Mouse (Mus musculus) layer of hippocampus, postnatal 25 days (tissue): ENCODE measurements around the gene Uhrf1bp1. TPM values are rescaled to one million over a fixed set of nuclear protein-coding genes. Genes with fewer than 3 reads are reported as not detected.
"Not testable (repeated sequence)": the region's sequence is repeated elsewhere in the genome, so short reads cannot be mapped to it uniquely, and the experiment has no call there.

Source experiments
- DNase-seq, 2 experiments: peaks; one replicate each; pipeline ENCODE4 v3.0.0; 2022; ENCODE audit warnings: mixed read lengths in 2 of 2, low spot score in 1 of 2; ENCODE audit errors: extremely low spot score in 1 of 2
- total RNA-seq, 2 experiments: library from RNA; stranded (reverse); gene quantifications; 2 replicates each; pipeline ENCODE4 v1.2.3; 2021

Uhrf1bp1 gene
- total RNA-seq, 2 experiments from 2014 or later: 16.3 to 16.5 TPM

DNA sequence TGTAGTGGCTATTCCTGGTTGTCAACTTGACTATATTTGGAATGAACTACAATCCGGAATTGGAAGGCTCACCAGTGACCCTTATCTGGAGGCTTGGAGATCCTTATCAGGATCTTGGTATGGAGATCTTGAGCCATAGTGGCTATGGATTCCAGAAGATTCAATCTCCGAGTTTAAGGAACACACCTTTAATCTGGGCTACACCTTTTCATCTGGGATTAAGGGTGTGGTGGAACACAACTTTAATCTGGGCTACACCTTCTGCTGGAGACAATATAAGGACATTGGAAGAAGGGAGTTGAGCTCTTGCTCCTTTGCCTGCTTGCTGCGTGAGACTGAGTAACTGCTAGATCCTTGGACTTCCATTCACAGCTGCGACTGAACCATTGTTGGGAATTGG, 18.4 kb upstream of the Uhrf1bp1 start, which contains the start of gene Snrpc:
TSS of gene Snrpc (plus strand) at position 301 of the 400 bp plus-strand sequence.
- not testable (repeated sequence) for DNase-seq

DNA sequence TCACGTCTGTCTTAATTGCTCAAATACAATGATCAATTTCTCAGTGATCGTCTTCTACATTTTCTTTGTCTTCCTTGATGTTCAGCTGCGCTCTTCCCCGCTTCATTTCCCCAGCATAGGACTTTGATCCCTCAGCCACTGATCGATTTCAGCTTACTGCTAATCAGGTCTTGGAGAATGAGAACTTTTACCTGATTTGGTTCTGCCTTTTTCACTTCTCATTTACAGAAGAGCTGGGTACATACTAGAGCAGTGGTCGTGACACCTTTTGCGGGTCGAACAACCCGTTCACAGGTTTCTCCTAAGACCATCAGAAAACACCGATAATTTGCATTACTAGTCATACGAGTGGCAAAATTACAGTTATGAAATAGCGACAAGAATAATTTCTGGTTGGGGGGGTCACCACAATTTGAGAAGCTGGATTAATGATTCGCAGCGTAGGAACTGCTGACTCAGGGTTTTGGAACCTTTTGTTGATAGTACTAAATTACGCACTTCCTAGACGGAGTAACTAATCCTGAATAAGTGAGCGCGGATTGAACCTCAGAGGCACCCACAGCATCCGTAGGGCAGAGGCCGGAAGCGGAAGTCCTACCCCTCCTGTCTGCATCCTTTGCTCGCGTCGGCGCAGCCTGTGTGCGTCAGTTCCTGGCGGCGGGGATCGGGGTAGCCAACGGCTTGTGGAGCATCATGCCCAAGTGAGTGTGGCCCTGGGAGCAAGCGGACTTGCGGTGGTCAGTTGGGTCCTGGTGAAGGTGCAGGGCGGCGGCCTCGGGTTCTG, 16.6 kb upstream of the Uhrf1bp1 start:
- peak; percentile 90 to 92 for DNase-seq

DNA sequence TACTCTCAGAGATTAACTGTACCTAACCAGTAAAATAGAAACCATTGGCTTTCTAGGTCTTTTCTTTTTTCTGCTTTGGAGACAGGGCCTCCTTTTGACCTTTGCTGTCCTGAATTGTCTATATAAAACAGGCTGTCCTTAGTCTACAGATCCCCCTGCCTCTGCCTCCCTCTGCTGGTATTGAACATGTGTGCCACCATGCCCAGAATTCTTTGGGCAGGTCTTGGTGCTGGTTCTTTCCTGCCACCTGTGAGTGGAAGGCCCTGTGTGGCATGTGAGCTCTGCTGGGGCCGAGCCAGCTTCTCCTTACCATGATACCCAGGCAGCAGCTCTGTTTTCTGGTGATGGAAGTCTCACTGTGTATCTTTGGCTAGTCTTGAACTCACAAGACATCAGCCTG, 7.9 kb upstream of the Uhrf1bp1 start:
- DNase-seq: no peak

DNA sequence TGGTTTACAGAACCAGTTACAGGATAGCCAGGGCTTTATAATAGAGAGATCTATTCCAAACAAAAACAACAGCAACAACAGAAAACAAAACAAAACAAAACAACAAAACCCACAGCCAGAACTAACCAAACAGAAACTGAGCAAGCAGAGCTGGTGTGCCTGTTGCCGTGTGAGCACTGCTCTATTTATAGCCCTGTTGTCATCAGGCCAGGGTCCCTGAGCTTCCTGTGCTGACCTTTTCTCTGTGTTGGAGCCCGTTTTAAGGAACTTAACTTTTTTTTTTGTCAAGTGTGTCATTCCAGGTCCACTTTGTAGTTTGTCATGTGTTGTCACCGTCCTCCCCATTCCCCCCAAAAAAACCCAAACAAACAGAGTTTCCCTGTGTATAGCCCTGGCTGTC, 5.2 kb upstream of the Uhrf1bp1 start:
- DNase-seq: no peak

DNA sequence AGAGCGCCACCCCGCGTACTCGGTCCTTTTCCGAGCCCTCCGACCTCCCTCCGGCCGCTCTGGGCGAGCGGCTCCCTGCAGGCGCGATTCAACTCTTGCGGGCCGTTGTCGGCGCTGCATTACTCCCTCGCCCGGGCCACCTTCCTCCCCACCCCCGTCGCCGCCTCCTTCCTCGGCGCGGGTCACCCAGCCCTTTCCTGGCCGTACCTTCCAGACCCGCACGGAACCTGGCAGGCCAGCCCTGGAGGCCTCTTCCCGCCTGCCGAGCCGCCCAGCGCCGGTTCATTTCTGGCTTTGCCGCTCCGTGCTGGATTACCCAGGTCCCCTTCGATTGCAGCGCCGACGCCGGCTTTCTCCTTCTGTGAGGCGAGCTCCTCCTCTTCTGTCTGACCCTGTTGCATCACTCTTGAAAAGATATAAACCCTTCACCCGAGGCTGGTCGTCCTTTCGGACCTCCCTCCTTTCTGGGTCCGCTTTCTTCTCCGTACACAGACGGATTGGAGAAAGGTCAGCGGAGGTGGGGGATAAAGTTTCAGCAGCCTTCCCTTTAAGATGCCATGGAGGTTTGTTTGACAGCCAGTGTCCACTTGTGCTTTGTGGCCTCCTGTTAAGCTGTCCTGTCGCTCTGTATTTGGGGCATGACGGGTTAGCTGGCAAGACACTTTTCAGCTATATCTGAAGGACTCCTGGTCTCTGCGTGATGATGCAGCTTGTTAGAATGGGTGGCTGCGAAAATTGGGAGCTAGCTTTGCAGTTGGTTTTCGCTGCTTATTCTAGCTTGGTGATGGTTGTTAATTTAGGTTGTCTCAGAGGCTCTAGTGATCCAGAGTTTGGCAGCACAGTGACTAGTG, 782 bp downstream of the Uhrf1bp1 start:
- peak in 1 of 2 experiments; percentile 36 for DNase-seq

DNA sequence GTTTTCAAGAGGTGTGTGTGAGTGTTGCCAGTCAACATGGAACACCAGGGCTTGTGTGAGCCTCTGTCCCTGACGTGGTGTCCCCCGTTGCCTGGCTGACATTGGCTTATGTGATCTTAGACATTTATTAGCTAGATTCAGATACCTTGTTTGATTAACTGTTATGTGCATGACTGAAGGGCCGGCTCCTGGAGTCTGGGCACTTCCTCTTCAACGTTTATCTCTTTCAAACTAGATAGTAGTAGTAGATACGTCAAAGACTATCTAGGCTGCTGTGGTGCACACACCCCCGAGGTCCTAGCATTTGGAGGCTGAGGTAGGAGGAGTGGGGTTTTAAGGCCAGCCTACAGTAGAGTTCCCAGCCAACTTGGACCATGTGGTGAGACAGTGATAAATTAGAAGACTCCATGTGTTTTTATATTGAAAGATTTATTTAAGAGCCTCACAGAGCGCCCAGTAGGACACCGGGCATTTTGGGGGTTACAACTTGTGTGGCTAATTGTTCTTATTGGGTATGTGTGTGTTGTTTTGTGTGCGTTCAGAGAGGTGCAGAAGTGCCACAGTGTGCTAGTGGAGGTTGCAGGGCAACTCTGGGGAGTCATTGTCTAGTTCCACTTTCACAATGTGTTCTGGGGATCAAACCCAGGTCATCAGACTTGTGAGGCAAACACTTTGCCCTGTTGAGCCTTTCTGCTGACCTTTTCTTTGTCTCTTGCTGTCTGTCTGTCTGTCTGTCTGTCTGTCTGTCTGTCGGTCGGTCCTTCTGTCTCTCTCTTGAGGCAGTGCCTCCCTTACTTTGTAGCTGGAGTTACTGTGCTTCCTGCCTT, 1.6 kb downstream of the Uhrf1bp1 start:
- DNase-seq: no peak

DNA sequence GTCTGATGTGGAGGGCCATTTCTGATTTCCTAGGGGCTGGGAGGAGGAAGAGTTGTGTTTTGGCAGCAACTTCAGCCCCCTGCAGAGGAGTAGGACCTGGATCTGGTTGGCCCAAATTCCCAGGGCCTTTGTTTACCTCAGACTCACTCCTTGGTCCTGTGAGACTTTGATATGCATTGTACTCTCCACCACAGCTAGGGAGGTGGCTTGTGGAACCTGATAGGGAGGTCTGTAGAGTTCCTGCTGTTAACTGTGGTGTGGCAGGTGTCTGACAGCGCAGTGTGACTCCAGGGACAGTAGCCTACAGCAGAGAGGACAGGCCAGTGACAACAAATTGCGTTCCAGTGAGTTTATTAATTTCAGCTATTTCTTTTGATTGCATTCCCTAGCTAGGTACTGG, 2.9 kb downstream of the Uhrf1bp1 start:
- no peak for DNase-seq

DNA sequence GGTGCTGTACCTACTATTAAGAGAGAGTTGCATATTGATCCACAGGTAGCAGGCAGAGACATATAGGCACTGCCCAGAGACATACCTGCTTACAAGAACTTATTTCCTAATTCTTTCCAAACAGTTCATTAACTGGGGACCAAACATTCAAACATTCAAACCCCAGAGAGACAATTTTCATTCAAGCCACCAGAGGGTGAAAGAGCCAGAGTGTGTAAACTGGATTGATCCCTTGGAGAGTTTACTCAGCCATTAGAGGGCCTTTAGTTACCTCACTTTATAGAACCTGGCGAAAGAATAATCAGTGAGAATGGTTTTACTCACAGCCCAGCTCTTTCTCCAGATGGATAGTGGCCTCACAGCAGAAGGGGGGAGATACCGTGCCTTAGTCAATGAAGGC, 9.2 kb downstream of the Uhrf1bp1 start:
- no peak for DNase-seq

DNA sequence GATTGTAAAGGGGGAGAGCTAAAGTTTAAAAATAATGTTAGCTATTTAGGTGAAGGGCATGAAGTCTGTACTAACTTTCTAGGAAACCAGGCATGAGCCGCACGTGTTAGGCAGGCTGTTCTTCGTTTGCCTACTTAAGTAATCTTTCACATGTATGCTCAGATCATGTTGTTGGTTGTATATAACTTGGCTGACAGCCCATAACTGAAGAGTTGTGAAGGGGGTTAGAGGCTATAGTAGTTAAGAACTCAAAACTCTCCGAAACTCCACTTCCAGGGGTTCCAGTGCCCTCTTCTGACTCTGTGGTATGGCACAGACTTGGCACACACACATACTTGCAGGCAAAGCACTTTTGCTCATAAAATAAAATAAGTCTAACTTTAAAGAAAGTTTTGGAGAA, 10.5 kb downstream of the Uhrf1bp1 start:
- no peak for DNase-seq

DNA sequence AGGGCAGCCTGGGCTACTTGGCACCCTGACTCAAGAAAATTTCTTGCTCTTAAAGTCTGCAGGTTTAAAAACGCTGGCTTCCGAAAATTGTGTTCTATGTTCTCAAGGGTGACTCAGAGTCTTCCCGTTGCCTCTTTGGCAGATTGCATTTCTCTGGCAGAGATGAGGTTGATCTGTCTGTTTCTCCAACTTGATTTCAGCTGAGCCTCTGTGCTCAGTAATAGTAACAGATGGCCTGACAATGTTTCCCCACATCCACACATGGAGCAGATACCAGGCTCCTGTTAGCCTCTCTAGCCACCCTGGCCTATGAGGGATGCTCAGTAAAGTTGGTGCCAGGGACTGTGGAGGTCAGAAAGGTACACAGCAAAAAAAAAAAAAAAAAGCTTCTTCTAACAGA, 15.6 kb downstream of the Uhrf1bp1 start:
- DNase-seq: peak in 1 of 2 experiments; percentile 18

DNA sequence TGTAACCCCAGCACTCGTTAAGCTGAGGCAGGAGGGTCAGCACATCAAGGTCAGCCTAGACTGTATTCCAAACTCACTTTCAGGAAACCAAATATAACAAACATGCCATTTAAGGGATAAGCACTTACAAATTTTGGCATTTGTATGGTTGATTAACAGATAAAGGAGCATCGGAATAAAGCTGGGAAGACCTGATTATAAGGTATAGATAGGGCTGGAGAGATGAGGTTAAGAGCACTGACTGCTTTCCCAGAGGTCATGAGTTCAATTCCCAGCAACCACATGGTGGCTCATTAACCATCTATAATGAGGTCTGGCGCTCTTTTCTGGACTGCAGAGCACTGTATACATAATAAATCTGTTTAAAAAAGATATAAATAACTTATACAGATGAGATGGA, 17.3 kb downstream of the Uhrf1bp1 start:
- DNase-seq: no peak

DNA sequence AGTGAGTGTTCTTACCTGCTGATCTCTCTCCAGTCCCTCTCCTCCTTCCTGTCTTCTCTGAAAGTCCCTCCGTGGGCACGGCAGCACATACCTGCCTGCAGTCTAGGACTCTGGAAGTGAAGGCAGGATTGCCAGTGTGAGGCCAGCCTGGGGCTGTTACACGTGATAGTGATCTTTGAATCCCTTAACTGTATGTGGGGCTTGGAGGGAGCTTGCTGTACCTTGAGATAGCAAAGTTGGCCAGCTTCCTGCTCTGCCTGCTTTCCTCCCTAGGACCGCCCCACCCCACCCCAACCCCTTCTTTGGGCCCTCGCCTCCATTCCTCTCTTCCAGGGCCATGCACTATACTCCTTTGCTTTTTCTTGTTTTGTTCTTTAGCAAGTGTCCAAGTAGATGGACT, 18.3 kb downstream of the Uhrf1bp1 start:
- DNase-seq: no peak

DNA sequence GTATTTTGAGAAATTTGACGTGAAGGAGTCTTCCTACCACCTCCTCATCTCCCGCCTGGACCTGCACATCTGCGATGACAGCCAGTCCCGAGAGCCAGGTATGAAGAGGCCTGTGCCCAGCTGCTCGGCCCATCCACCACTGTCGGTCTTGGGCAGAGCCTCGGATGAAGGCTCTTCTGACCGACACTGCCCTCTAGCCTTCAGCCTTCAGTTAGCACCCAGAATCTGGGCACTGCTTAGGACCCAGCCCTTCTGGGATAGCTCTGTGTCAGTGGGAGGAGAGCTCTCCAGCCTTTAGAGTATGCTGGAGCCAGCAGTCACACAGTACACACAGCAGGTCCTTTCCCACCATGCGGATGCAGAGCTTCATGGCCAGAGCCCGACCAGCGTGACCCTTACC, 25.3 kb downstream of the Uhrf1bp1 start:
- DNase-seq: peak in 1 of 2 experiments; percentile 10

DNA sequence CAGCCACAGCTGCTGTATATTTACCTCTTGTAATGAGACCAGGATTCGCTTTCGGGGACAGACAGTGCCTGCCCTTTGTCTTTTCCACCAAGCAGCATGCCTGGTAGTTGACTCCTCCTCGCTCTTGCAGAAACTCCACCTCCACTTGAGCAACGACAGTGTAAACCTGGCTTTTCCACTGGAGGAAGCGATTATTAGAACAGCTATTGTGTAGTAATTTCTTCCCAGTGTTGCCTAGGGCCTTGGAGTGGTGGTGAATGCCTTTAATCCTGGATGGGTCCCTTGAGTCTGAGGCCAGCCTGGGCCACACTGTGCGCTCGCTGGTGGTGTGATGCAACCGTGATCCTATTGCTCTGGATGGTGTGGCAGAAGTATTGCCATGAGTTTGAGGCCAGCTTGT, 26.9 kb downstream of the Uhrf1bp1 start:
- DNase-seq: no peak

DNA sequence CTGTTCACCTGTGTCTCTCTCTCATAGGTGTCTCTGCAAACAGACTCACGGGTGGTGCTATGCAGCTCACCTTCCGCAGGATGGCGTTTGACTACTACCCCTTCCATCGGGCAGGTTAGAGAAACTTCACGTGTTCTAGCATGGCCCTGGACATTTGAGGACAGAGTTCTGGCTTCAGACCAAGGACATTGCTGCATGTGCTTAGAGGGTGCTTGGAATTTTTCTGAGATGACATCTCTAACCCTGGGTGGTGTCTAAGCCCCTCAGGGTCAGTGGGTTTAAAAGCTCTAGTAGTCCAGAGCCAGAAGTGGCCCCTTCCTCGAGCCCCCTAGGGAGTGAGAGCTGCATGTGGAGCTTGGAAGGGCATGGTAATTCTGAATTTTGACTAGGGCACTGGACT, 27.8 kb downstream of the Uhrf1bp1 start:
- no peak for DNase-seq

DNA sequence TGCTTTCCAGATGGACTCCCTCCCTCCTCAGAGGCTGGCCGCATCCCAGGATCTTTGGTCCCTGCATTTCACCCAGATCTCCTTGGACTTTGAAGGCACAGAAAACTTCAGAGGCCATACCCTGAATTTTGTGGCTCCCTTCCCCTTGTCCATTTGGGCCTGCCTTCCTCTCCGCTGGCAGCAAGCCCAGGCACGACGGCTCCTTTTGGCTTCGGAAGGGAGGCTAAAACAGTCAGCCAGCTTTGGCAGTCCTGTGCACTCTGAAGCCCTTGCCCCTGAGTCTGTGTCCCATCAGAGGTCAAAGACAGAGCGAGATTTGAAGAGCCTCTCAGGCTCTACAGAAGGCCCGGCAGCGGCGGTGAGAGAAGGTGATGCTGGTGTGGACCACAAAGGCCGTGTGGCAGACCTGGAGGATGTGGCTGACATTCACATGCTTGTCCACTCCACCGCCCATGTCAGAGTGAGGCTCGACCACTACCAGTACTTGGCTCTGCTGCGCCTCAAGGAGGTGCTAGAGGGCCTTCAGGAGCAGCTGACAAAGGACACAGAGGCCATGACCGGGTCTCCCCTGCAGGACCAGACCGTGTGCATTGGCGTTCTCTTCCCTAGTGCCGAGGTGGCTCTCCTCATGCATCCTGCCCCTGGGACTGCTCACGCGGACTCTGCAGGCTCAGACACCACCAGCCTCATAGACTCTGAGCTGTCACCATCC, 30.4 kb downstream of the Uhrf1bp1 start:
- DNase-seq: no peak

DNA sequence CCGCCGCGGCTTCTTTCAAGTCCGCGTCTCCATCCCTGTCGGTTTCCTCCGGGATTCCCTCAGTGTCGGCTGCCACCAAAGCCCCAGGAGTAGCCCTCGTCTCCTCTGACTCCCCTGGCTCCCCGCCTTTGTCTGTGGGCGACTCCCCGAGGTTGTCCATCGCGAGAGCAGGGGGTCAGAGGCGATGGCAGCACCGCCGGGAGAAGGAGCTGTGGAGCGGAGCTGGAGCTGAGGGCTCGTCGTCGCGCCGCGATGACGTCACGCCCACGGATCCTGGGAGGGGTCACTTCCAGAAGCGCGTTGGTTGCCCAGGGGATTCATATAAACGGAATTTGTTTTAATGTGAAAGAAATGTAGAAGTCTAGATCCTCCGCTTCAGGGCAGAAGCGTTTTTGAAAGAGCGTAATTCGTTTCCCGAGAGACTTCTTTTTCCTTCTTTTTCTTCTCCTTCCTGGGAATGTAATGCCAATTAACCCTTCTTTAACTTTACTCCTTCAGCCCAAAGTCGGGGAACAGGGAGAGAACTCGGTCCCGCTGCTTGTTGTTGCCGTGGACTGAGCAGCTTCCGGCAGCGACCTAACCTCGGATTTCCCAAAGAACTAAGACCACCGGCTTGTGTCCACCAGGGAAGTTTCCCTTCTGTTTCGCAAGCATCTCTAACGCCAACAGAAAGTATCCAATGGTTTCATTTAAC, 51.4 kb downstream of the Uhrf1bp1 start:
- DNase-seq: peak; percentile 96 to 97

DNA sequence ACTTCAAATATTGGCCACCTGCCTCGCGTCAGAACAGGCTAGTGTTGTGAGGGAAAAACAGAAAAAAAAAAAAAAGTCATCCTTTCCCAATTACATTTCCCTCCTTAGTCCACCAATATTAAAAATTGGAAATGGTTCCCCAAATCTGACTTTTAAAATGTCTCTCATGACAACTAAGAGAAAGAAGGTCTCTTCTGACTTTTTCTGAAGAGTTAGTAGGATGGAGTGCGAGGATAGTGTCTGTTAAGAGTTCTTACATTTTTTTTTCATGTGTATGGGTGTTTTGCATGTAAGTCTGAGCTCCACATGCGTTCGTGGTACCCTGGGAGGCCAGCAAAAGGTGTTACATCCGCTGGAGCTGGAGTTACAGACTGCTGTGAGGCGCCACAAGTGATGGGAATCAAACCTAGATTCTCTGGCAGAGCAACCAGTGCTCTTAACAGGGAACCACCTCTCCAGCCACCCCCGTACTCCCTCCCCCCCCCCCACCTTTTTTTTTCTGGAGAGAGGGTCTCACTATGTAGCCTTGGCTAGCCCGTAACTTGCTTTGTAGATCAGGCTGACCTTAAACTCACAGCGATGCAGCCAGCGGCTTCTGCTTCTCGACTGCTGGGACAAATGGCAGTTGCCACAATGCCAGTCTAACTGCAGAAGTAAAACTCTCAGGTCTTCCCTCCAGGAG, 52.1 kb downstream of the Uhrf1bp1 start:
- no peak for DNase-seq
